Mouse (Mus musculus) inflammation-experienced regulatory T-cells, adult 6 months (primary cell): ENCODE results near the gene Fam155a. TPM values are rescaled to one million over a fixed set of nuclear protein-coding genes. Genes with fewer than 3 reads are reported as not detected.
"Not testable (repeated sequence)": the region's sequence is repeated elsewhere in the genome, so short reads cannot be mapped to it uniquely, and the experiment has no call there.

ENCODE experiments used
- ATAC-seq: one replicate; pipeline ENCODE4 v1.8.0; 2017
- polyA plus RNA-seq, 3 experiments: library from polyadenylated mRNA; unstranded; fragments of 100-300 nt; shearing (Covaris generic); gene quantifications; one replicate each; pipeline ENCODE4 v1.2.1; 2017

The Fam155a gene
- polyA plus RNA-seq, 3 experiments from 2014 or later, result 0.13 TPM; not detected in 2

DNA sequence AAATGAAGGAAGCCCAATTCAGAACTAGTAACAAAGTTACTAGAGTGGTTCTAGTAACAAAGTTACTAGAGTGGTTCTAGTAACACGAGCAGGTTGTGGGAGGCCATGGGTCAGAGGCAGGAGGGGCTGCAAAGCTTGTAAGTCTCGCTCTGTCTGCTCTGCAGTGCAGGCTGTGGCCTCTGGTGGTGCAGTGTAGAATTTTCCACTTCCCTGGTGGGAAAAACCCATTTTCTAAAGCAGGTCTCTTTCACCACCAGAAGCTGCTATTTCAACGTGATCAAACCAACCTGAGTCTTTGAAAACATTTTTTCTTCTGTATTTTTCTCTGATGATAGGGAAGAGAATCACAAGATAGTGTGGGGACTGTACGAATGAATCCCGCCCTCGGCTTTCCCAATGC lies 372.9 kb downstream of the Fam155a start:
- no peak for ATAC-seq

DNA sequence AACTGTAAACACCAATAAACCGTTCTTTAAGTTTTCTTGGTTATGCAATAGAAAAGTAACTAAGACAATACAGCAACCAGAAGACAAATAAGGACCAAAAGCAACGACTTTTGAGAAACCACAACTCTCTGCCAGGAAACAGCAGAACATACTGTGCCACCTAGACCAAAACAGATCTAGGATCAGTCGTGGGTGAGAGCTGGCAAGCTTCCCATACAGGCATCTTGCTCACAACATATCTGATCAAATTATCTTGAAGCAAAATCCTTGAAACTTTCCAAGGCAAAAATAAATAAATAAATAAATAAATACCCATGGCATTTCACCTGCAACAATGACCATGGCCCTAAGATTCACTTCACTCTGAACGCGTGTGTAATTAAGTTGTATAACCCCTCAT lies 376.3 kb downstream of the Fam155a start:
- ATAC-seq, result no peak

DNA sequence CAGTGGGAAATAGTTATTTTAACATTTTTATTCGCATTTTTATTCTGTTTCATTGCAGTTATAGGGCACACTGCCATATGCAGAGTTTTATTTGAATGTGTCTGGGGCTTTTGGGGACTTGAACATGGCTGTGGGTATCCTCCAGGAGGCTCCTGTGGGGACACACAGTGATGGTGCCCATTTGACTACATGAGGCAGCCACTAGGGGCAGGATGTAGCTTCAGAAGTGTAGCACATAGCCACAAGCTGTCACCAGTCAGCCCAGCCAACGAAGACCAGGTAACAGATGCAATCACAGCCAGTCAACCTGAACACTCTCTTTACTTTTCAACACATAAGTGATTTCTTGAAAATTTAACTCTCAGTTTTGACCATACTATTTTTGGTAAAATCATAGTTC lies 377.7 kb downstream of the Fam155a start:
- ATAC-seq, result no peak

DNA sequence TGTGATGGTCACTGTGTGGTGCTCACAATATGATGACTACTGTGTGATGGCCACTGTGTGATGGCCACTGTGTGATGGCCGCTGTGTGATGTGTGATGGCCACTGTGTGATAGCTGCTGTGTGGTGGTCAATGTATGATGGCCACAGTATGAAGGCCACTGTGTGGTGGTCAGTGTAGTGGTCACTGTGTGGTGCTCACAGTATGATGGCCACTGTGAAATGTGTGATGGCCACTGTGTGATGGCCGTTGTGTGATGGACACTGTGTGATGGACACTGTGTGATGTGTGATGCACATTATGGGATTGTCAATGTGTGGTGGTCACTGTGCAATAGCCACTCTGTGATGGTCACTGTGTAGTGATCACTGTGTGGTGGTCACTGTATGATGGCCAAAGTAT lies 380.7 kb downstream of the Fam155a start:
- not testable (repeated sequence) for ATAC-seq

- ATAC-seq, result no peak
Observed at GRCm38 (mm10) chr8:9369201-9369600, 401.8 kb downstream of the Fam155a start.

- no peak for ATAC-seq
Observed at GRCm38 (mm10) chr8:9367721-9368120, 403.2 kb downstream of the Fam155a start.

DNA sequence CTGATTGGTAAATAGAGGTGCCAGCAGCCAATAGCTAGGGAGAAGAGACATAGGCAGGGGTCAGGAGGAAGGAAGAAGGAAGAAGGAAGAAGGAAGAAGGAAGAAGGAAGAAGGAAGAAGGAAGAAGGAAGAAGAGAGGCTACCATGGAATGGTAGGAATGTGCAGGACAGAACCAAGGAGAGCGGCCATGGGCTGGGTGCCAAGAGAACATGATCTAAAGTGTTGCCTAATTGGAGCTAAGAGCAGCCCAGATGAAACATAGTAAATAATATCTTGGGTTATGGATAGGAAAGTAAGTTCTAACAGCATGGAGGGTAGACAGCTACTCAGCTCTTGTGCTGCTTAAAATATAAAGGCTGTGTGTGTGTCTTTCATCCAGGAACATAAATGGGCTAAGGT lies 405.6 kb downstream of the Fam155a start:
- ATAC-seq, result no peak

- ATAC-seq, result no peak
Observed at GRCm38 (mm10) chr8:9348523-9349135, 422.3 kb downstream of the Fam155a start.

DNA sequence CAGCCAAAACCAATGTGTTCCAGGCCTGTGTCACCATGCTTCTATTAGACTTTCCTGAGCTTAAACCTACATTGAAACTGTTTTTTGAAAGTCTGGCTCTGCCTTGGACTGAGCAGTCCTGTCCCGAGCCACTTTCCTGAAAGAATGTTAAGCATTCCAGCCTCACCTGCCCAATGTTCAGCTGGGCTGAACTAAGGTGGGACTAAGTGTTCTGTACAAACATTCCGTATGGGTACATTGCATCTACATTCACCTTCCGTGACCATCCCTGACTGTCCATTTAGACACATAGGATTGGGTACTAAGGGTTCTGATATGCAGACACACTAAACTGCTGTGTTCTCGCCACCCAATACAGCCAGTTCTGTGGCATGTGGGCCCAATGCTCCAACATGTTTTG lies 423.8 kb downstream of the Fam155a start:
- no peak for ATAC-seq

GRCm38 (mm10) chr8:9344136-9344535 lies 426.8 kb downstream of the Fam155a start:
- ATAC-seq, result no peak

DNA sequence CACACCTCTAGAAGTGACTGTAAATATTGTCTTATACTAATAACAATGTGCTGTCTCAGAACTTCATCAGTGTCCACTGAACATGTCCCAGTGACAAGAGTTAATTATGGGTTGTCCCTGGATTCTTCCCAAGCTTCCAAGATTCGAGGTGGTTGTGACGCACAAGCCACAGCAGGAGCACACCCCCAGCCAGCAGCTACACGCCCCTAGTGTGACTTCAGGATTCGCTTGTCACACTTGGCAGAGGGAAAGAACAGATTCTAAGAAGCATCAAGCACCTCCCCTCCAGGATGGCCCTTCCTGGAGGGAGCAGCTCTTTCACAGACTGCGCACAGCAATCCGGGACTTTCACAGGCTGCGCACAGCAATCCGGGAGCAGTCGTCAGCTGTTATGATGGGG lies 428.0 kb downstream of the Fam155a start:
- ATAC-seq, result no peak

- ATAC-seq, result no peak
Observed at GRCm38 (mm10) chr8:9342593-9342992, 428.4 kb downstream of the Fam155a start.

DNA sequence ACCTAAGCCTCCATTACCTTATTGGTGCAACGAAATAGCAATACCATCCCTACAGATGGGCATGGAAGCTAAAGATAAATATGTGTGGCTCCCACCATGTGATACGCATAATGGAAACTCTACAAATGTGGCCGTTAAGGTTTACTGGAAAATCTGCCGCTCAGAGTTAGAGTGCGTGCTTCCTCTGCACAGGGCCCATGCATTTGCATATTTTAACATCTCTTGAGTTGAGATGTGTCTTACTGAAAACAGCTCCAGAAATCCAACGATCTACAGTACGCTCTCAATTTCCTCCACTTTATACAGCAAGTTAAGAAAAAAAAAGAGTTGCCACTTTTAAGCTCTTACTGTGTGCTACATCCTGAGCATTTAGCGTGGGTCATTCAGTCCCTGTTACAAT lies 433.1 kb downstream of the Fam155a start:
- ATAC-seq, result no peak

DNA sequence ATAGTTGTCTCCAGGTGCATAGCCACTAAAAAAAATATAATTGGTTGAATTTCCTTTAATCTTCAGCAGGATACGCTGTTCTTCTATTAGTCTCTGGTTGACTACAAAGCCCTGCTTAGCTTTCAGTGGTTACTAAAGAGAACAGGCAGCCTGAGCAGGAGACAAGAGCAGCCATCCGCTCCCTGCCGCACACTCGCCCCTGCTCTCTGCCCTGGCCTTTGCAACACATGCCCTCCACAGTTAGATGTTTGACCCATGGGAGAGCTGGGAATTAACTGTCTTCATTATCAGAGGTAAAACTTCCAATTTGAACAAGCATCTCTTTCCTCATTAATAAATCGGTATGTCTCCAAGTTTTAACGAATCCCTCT lies 435.0 kb downstream of the Fam155a start:
- no peak for ATAC-seq

DNA sequence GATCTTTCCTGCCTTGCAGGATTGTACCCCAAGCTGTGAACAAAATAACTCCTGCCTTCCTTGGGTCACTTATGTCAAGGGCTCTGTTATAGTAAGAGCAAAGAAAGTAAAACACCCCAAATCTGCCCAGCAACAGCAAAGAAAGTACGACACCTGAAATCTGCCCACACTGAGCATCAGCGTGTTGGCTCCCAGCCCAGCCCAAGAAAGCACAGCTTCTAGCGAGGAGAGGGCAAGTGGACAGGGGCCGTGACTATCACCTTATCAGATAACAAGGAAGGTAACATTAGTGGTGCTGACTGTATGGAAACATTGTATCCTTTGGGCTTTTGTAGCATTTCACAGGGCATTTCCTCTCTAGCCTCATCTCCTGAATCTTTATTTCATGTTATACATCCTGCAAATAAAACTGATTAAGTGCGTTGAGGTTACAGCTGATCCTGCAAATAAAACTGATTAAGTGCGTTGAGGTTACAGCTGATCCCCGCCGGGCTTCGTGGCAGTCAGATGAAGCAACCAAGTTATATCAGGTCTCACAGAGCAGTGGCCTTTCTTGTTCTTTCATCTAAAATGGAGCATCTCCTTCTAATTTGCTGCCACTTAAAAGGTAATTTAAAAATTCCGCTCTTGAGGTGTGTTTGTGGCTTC lies 435.6 kb downstream of the Fam155a start:
- ATAC-seq, result no peak

DNA sequence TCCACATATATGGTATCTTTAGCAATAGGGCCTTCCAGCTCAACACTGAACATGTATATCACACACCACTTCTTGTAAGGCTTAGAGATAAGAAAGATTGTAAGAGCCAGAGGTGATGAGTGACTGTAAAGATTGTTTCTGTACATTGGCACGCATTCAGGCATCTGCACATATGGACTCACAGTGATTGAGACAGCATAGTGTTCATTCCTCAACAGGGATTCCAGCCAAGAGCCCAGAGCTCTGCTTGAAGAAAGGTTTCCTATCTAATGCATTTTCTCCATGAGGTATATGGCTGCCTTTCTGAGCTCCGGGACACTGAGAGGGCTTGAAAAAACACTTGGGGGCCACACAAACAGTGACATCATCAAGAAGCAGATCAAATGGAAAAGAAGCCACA lies 438.2 kb downstream of the Fam155a start:
- no peak for ATAC-seq

DNA sequence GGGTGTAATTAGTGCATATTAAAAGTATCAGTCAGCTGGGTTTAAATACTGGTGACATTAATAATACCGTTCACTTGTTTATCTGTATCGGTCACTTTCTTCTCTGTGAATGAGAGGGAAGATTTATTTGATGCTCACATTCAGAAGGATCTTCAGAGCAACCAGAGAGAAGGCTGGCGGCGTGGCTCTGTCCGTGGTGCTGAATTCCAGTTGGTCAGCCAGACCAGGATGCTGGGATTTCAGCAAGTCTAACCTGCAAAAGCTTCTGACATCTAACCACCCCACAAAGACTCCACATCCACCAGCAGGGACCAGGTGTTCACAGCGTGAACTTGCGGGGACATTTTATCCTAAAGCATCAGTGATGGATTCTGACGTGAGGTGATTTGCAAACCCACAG lies 461.5 kb downstream of the Fam155a start:
- ATAC-seq, result no peak

DNA sequence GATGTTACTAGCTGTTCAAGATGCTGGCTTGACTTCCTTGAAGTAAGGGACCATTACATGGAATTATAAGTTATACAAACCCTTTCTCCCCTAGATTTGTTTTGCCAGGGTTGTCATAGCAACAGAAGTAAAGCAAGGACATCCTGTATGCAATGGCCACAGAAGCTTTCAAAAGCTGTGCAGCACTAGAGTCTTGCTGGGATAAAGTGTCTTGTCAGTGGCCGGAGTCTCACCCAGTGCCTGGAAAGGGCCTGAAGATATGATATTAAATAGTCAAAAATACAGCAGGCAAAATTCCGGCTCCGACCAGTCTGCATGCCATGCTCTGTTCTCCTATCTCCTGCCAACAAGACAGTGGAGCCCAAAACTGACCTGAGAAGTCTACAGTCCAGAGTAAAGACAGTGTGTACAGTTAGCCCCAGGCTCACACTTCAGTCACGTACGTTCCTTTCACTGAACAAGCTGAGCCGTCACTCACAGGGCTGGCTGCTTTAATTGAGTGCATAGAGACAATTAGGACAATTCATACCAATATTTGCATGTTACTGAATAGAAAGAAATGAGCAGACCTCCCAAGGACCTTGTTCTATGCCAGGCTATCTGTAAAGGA lies 467.3 kb downstream of the Fam155a start:
- ATAC-seq, result no peak

GRCm38 (mm10) chr8:9295046-9295445 lies 475.9 kb downstream of the Fam155a start:
- no peak for ATAC-seq

DNA sequence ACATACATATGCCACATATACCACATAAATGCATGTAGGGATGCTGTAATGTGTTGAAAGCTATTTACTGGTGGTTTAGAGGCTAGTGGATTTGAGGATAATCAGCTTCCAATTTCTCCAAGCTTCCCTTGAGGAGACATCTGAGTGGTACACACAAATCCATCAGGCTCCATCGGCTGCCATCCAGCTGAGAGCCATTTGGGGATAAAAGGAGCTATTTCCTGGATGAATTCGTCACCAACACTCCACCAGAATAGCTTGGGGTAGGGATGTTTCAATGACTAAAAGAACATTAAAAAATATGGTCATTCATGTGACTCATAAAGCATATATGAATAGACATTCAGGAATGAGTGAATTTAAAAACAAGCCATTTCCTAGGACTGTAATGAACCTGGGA lies 478.4 kb downstream of the Fam155a start:
- no peak for ATAC-seq

DNA sequence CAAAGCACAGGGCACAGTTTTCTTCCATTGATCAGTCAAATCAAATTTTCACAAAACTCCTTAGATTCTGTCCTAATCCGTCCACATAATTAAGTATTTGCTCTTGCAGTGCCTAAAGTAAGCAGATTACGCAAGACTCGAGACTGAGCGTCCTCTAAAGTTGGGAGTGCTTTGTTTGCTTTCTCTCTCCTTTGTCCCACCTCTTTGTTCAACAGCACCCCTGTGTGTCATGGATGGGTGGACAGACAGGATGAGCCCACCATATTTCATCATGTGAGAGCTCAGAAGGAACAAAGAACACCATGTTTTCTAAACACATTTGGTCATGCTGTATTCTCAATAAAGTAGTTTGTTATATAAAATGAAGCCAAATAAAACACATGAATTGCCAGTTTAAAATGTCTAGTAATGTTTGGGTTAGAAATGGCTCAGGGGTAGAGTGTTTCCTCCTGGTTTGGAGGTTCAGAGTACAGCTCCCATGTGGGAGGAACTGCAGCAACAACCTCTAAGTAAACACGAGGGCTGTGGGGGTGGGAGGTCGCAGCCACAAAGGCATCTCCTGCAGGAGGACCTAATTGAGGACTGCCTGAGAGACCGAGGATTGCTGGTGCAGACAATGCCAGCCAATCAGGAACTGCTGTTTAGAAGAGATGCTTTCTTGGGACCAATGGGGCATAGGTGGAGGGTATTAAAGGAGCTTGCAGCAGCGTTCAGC lies 482.8 kb downstream of the Fam155a start:
- ATAC-seq, result no peak

DNA sequence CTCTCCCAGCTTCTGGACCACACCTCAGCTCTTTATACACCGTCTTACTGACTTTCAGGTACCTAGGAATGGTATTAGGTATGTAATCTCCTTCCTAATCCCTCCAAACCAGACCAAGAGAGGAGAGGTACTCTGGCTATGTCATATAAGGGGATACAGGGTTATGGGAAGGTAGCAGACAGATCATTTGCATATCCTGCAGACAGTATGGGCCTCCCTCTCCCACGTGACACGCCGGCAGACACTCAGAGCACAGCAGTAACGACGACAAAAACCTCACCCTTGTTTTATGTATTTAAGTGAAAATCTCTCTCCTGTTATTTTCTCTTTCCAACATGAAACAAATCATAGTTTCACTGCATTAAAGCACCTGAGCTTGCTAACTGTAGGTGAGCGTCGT lies 496.8 kb downstream of the Fam155a start:
- ATAC-seq, result no peak

GRCm38 (mm10) chr8:9264378-9264777 lies 506.6 kb downstream of the Fam155a start:
- ATAC-seq, result no peak

DNA sequence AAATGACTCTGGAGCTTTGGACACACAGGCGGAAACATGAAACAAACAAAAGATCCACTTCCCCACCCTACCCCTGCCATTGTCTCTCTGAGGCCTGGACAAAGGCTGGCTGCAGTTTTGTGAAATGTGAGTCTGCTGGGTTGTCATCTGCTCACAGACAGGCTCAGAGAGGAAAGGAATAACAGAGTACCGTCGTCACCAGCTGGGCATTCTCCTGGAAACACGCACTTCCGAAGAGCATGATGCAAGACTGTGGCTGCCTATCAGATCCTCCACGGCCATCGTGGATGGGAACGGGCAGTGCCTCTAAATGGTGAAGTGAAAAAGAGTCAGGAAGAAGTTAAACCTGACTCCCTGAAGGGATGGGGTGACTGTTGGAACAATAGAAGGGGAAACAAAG lies 509.4 kb downstream of the Fam155a start:
- ATAC-seq, result no peak
